Mouse (Mus musculus): ENCODE data around the gene Fkbp2. TPM values are rescaled to one million over a fixed set of nuclear protein-coding genes. Genes with fewer than 3 reads are reported as not detected.

Fkbp2 gene
- polyA plus RNA-seq (2015; fragmentation: Nextera tagmentation; extraction: Ambion mirVana) = 84.4 and 95.1 TPM in 2 replicates

- Histone ChIP-seq H3K4me3 (peak within 1 kb of the TSS; percentile 66), H3K36me3 (peaks cover 55% of the 10 kb centered on the region), H3K4me1 (peaks cover 44% of the 10 kb centered on the region), H3K27me3 (no peaks in the 10 kb centered on the region), H3K9me3 (no peaks in the 10 kb centered on the region), H3K9ac (peak within 1 kb of the TSS; percentile 80), H3K27ac (peak within 1 kb of the TSS; percentile 91), H3K4me2 (peak within 1 kb of the TSS; percentile 85)
- ATAC-seq (ENCODE audit: insufficient number of reproducible peaks, insufficient read depth, low FRiP score, low TSS enrichment, low read depth) = peak; percentile 89
- 2% methylated on average over 38 of the region's 38 CpGs for WGBS
These were observed at the start of gene Fkbp2 for GRCm38 (mm10) chr19:6980381-6981093. Gene Fkbp2, minus strand, starts transcription at chr19:6980501.

GRCm38 (mm10) chr19:7029531-7029930 lies 49.2 kb upstream of the Fkbp2 start:
- Histone ChIP-seq H3K4me3 (no peak overlapping the region), H3K9me3 (no peaks in the 10 kb centered on the region), H3K36me3 (peaks cover 98% of the 10 kb centered on the region), H3K4me1 (no peaks in the 10 kb centered on the region), H3K4me2 (no peak overlapping the region), H3K9ac (no peak overlapping the region), H3K27ac (no peak overlapping the region), H3K27me3 (no peaks in the 10 kb centered on the region)
- WGBS = 97% methylated on average over 5 of the region's 5 CpGs
- ATAC-seq (ENCODE audit: insufficient number of reproducible peaks, insufficient read depth, low FRiP score, low TSS enrichment, low read depth) = no peak

- 49% methylated on average over 3 of the region's 3 CpGs for WGBS
- Histone ChIP-seq H3K27ac (no peak overlapping the region), H3K9ac (no peak overlapping the region), H3K36me3 (peaks cover 79% of the 10 kb centered on the region), H3K4me1 (no peaks in the 10 kb centered on the region), H3K4me2 (no peak overlapping the region), H3K9me3 (no peaks in the 10 kb centered on the region), H3K27me3 (no peaks in the 10 kb centered on the region), H3K4me3 (no peak overlapping the region)
- no peak for ATAC-seq (ENCODE audit: insufficient number of reproducible peaks, insufficient read depth, low FRiP score, low TSS enrichment, low read depth)
These were observed 39.9 kb upstream of the Fkbp2 start for GRCm38 (mm10) chr19:7020224-7020641.

GRCm38 (mm10) chr19:7019191-7019590 lies 38.9 kb upstream of the Fkbp2 start, which contains the start of gene Fermt3:
Gene Fermt3, minus strand, starts transcription at chr19:7019469.
- Histone ChIP-seq H3K9me3 (no peaks in the 10 kb centered on the region), H3K36me3 (peaks cover 68% of the 10 kb centered on the region), H3K9ac (0 out of 2 replicates have a peak within 1 kb of the TSS, but pooled peaks have one; percentile 16), H3K4me1 (no peaks in the 10 kb centered on the region), H3K27ac (peak within 1 kb of the TSS; percentile 7; the same call in 1 of the 2 replicates), H3K4me2 (no peak within 1 kb of the TSS), H3K4me3 (no peak within 1 kb of the TSS), H3K27me3 (no peaks in the 10 kb centered on the region)
- ATAC-seq (ENCODE audit: insufficient number of reproducible peaks, insufficient read depth, low FRiP score, low TSS enrichment, low read depth) = no peak
- WGBS = 80% methylated on average over 5 of the region's 5 CpGs

GRCm38 (mm10) chr19:7018546-7018945 lies 38.2 kb upstream of the Fkbp2 start:
- ATAC-seq (ENCODE audit: insufficient number of reproducible peaks, insufficient read depth, low FRiP score, low TSS enrichment, low read depth) = no peak
- Histone ChIP-seq H3K4me1 (no peaks in the 10 kb centered on the region), H3K4me3 (no peak overlapping the region), H3K4me2 (no peak overlapping the region), H3K9ac (0 out of 2 replicates have a peak overlapping the region, but pooled peaks have one; percentile 16), H3K36me3 (peaks cover 68% of the 10 kb centered on the region), H3K27me3 (no peaks in the 10 kb centered on the region), H3K9me3 (no peaks in the 10 kb centered on the region), H3K27ac (no peak overlapping the region; the same call in 1 of the 2 replicates)
- WGBS = 87% methylated on average over 11 of the region's 11 CpGs

DNA sequence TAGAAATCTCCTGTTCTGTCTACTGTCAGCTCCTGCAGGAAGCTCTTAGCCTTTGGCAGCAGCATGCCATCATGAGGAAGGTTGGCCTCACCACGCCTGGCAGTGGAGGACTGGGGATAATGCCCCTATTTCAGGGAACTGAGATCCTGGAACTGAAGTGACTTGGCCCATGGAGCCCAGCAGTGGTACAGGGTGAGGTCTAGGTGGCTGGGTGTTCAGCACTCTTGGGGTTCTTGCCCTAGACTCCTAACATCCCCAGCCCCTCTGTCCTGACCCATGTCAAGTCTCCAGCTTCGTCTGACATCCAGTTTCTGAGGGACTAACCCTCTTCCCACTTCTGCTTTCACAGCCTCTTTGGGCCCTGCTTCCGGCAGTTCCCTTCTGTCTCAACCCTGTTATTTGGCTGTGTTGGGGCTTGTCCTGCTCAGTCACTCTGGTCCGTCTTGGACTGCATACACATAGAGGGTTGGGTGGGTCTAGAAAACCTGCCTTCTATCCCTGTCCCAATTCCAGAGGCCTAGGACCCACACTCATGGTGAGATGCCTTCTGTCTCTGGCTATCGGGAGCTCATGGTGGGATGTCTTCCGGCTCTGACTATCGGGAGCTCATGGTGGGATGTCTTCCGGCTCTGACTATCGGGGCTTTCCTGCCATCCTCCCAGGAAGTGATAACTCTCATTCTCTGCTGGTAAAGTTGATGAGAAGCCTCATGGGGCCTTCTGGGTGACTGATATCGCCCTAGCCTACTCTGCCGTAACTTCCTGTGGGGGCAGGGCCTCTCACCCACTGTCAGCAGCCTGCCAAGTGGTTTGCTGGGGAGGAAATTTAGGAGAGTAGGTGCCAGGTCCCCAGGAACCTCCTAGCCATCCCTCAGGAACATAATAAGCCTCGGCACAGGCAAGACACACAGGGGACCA lies 37.5 kb upstream of the Fkbp2 start:
- Histone ChIP-seq H3K27me3 (no peaks in the 10 kb centered on the region), H3K9me3 (no peaks in the 10 kb centered on the region), H3K4me1 (no peaks in the 10 kb centered on the region), H3K27ac (no peak overlapping the region; the same call in 1 of the 2 replicates), H3K36me3 (peaks cover 61% of the 10 kb centered on the region), H3K9ac (0 out of 2 replicates have a peak overlapping the region, but pooled peaks have one; percentile 16), H3K4me2 (no peak overlapping the region), H3K4me3 (no peak overlapping the region)
- 79% methylated on average over 12 of the region's 12 CpGs for WGBS
- ATAC-seq (ENCODE audit: insufficient number of reproducible peaks, insufficient read depth, low FRiP score, low TSS enrichment, low read depth) = no peak

- no peaks in the 10 kb centered on the region for H3K27me3 ChIP-seq
- ATAC-seq (ENCODE audit: insufficient number of reproducible peaks, insufficient read depth, low FRiP score, low TSS enrichment, low read depth) = no peak
- H3K9me3 ChIP-seq = no peaks in the 10 kb centered on the region
- no peak overlapping the region for H3K27ac ChIP-seq
- no peak overlapping the region for H3K4me3 ChIP-seq
- no peak overlapping the region for H3K9ac ChIP-seq
- 88% methylated on average over 20 of the region's 20 CpGs for WGBS
- H3K4me2 ChIP-seq = no peak overlapping the region
- peaks cover 29% of the 10 kb centered on the region for H3K36me3 ChIP-seq
- no peaks in the 10 kb centered on the region for H3K4me1 ChIP-seq
These were observed 34.3 kb upstream of the Fkbp2 start for GRCm38 (mm10) chr19:7014481-7015135.

DNA sequence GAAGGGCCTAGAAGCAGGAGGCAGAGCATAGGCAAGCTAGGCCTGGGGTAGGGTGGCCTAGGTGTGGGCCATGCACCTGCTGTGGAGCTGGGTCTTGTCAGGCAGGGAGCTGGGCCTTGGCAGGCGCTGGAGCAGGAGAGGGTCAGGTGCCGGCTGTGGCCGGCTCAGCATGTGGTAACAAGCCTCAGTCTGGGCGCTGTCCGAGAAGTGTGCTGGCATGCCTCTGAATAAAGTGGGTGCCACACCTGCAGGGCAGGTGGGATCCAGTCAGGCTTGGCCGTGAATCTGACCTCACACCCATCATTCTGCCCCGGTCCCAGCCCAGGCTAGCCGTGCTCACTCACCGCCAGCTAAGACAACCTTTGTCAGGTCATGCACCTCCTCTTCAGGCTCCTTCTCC lies 33.7 kb upstream of the Fkbp2 start:
- no peak for ATAC-seq (ENCODE audit: insufficient number of reproducible peaks, insufficient read depth, low FRiP score, low TSS enrichment, low read depth)
- Histone ChIP-seq H3K9me3 (no peaks in the 10 kb centered on the region), H3K4me1 (no peaks in the 10 kb centered on the region), H3K36me3 (peaks cover 22% of the 10 kb centered on the region), H3K4me3 (no peak overlapping the region), H3K27me3 (no peaks in the 10 kb centered on the region), H3K9ac (no peak overlapping the region), H3K27ac (no peak overlapping the region), H3K4me2 (no peak overlapping the region)
- WGBS = 83% methylated on average over 9 of the region's 9 CpGs

DNA sequence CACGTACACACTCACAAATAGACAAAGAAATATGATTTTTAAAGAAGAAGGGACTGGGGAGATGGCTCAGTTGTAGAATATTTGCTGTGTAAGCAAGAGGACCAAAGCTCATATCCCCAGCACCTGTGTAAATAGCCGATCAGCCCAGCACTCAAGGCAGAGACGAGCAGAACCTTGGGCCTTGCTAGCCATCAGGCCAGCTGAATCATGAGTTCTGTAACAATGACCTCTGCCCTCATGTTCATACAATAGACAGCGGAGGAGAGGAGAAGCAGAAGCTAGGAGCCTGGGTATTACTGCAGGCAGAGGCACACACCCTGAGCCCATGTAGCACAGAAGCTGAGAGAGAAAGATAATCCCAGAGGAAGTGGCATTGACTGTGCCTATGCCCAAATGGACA lies 32.1 kb upstream of the Fkbp2 start:
- 83% methylated on average over 4 of the region's 4 CpGs for WGBS
- H3K4me1 ChIP-seq = no peaks in the 10 kb centered on the region
- H3K27ac ChIP-seq = no peak overlapping the region
- no peak overlapping the region for H3K4me3 ChIP-seq
- H3K27me3 ChIP-seq = no peaks in the 10 kb centered on the region
- no peak overlapping the region for H3K4me2 ChIP-seq
- no peaks in the 10 kb centered on the region for H3K9me3 ChIP-seq
- no peak overlapping the region for H3K9ac ChIP-seq
- H3K36me3 ChIP-seq = peaks cover 12% of the 10 kb centered on the region; the same call in 1 of the 2 replicates
- ATAC-seq (ENCODE audit: insufficient number of reproducible peaks, insufficient read depth, low FRiP score, low TSS enrichment, low read depth) = no peak

GRCm38 (mm10) chr19:7006892-7007593 lies 26.7 kb upstream of the Fkbp2 start:
- Histone ChIP-seq H3K36me3 (no peaks in the 10 kb centered on the region), H3K27me3 (no peaks in the 10 kb centered on the region), H3K9ac (no peak overlapping the region), H3K4me1 (no peaks in the 10 kb centered on the region), H3K27ac (no peak overlapping the region), H3K9me3 (no peaks in the 10 kb centered on the region), H3K4me2 (no peak overlapping the region), H3K4me3 (no peak overlapping the region)
- 83% methylated on average over 9 of the region's 9 CpGs for WGBS
- ATAC-seq (ENCODE audit: insufficient number of reproducible peaks, insufficient read depth, low FRiP score, low TSS enrichment, low read depth) = no peak
